Mouse (Mus musculus) mature B cell (primary cell): Measurements from ENCODE around the gene Zcrb1.

Experiments
- in situ Hi-C: fragments of 300-500 bp; cut with MboI; formaldehyde crosslinking; loops from 2 replicates; pipeline ENCODE4 v1.14.3; 2019

Gene Zcrb1

GRCm38 (mm10) chr15:93371838-93372237 lies 26.3 kb downstream of the Zcrb1 start:
- in situ Hi-C loops: no loop called here

- in situ Hi-C loops: no loop called here
Measured at GRCm38 (mm10) chr15:93368558-93368957, 29.6 kb downstream of the Zcrb1 start.

- in situ Hi-C loops: no loop called here
Measured at GRCm38 (mm10) chr15:93365561-93365960, 32.6 kb downstream of the Zcrb1 start.

GRCm38 (mm10) chr15:93358346-93359095 lies 39.6 kb downstream of the Zcrb1 start:
- in situ Hi-C loops: no loop called here

GRCm38 (mm10) chr15:93340630-93341379 lies 57.3 kb downstream of the Zcrb1 start:
- in situ Hi-C loops: no loop called here

- in situ Hi-C loops: loop anchor here (10.0 kb wide), 1 partner anchor 62 kb away; the partner anchor contains the start of gene Gxylt1
Measured at GRCm38 (mm10) chr15:93336925-93337761, 61.0 kb downstream of the Zcrb1 start, which contains the start of gene Yaf2. Gene Yaf2, minus strand, starts transcription at chr15:93336935.

- in situ Hi-C loops: loop anchor here (10.0 kb wide), 1 partner anchor 62 kb away; the partner anchor contains the start of gene Gxylt1
Measured at GRCm38 (mm10) chr15:93336658-93336924, 61.5 kb downstream of the Zcrb1 start.
